Mouse (Mus musculus) heart, postnatal 14 days (tissue): ENCODE measurements around the gene Rarres2. TPM values are rescaled to one million over a fixed set of nuclear protein-coding genes. Genes with fewer than 3 reads are reported as not detected.

Experiments used
- total RNA-seq, 2 experiments: library from RNA; stranded (reverse); gene quantifications; 2 replicates each; pipeline ENCODE4 v1.2.3; 2021

The Rarres2 gene
- total RNA-seq, 2 experiments from 2014 or later, result 87.7 to 93.2 TPM

Other genes with a start within 250 kb of the Rarres2 start
- gene Krba1, start 177.2 kb downstream of the Rarres2 start, total RNA-seq, result 10 to 100 TPM; 24.9 to 26.5 TPM
- 10 to 100 TPM; 13.8 to 16.4 TPM for gene Zfp467, start 127.0 kb downstream of the Rarres2 start, total RNA-seq
- under 1 TPM; 0.43 to 0.51 TPM for gene Sspo, start 124.6 kb downstream of the Rarres2 start, total RNA-seq
- 10 to 100 TPM; 17.2 to 18.2 TPM for gene Atp6v0e2, start 35.2 kb downstream of the Rarres2 start, total RNA-seq
- gene Lrrc61, start 18.0 kb downstream of the Rarres2 start, total RNA-seq, result 10 to 100 TPM; 12.9 to 14.5 TPM
- gene Gm45021, start 16.8 kb upstream of the Rarres2 start, total RNA-seq, result not detected
- 10 to 100 TPM; 24.0 to 27.5 TPM for gene Repin1, start 21.1 kb upstream of the Rarres2 start, total RNA-seq
- not detected for gene Gm44965, start 21.2 kb upstream of the Rarres2 start, total RNA-seq
- 1 to 10 TPM; 8.2 to 8.3 TPM for gene Zfp775, start 29.3 kb upstream of the Rarres2 start, total RNA-seq
- gene AI854703, start 54.0 kb upstream of the Rarres2 start, total RNA-seq, result under 1 TPM; 0.24 to 0.67 TPM
- gene Gimap8, start 74.4 kb upstream of the Rarres2 start, total RNA-seq, result 10 to 100 TPM in 1 of 2 experiments, 1 to 10 TPM in 1; 8.6 to 11.0 TPM
- gene Gimap9, start 103.3 kb upstream of the Rarres2 start, total RNA-seq, result 1 to 10 TPM; 4.2 to 6.4 TPM
- 10 to 100 TPM; 32.2 to 42.6 TPM for gene Gimap4, start 111.8 kb upstream of the Rarres2 start, total RNA-seq
- gene Gimap6, start 135.4 kb upstream of the Rarres2 start, total RNA-seq, result 10 to 100 TPM; 48.0 to 53.9 TPM
- 1 to 10 TPM; 3.5 to 7.9 TPM for gene Gm28053, start 145.8 kb upstream of the Rarres2 start, total RNA-seq
- gene Gimap7, start 145.8 kb upstream of the Rarres2 start, total RNA-seq, result under 1 TPM; 0.22 to 0.24 TPM
- 10 to 100 TPM; 14.6 to 15.7 TPM for gene Gimap1, start 166.3 kb upstream of the Rarres2 start, total RNA-seq
- 1 to 10 TPM; 8.3 to 9.0 TPM for gene Gimap5, start 173.4 kb upstream of the Rarres2 start, total RNA-seq
- gene Gimap3, start 198.1 kb upstream of the Rarres2 start, total RNA-seq, result under 1 TPM; 0.67 to 0.68 TPM